7 mouse cellular contexts compared by ENCODE assay signal in the genomic region with DNA sequence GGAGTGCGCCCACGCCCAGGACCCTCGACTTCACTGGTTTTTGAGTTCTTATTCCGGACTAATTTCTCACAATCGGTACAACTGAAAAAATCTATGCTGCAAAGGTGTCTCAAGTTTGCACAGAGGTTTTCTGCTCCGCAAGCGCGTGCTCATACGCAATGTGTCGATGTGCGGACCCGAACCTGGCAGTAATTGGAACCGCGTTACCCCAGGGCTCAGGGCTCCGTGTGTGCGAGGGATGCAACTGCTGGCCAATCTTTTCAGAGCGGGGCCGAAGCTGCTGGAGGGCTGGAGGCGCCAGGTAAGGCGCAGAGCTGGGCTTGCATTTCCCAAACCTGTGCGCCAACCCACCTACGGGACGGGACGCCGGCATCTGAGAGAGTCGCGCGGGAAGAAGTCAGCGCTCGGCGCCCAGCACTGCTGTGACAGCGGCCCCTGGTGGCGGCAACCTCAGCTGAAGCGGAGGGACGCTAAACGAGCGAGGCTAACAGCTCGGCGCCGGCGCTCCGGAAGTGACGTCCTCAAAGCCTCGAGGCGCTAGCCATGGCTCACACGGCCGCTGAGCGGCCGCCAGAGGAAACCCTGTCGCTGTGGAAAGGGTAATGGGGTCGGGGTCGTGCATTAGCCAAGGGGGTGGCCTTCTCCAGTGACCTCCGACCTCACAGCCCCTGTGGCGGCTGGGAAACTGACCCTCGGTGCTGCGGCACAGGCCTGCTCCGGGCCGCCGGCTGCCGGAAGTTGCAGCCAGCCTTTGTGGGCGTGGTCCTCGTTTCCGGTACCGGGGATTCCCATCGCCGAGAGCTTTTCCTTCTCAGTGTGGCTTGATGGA. TPM values are rescaled to one million over a fixed set of nuclear protein-coding genes. Genes with fewer than 3 reads are reported as not detected.
DNase-seq lines count a peak whose midpoint lies in the region; ATAC-seq lines count a peak whose summit lies in the region.

A gene (plus strand): TSS at position 487 of the 829 bp plus-strand sequence.

- no peaks in the 10 kb centered on the region for H3K9me3 ChIP-seq in intestine, embryonic 15.5 days
- no peaks in the 10 kb centered on the region for H3K9me3 ChIP-seq in midbrain, embryonic 10.5 days (replicated peaks)

- 0 out of 2 replicates have a peak, but pooled peaks cover 4% of the 10 kb centered on the region for H3K36me3 ChIP-seq in intestine, embryonic 15.5 days
- peaks cover 27% of the 10 kb centered on the region for H3K36me3 ChIP-seq in midbrain, embryonic 10.5 days

- peak within 1 kb of the TSS; percentile 90 for H3K27ac ChIP-seq in intestine, embryonic 15.5 days
- H3K27ac ChIP-seq in midbrain, embryonic 10.5 days (replicated peaks) = peak within 1 kb of the TSS; percentile 98

- H3K9ac ChIP-seq in intestine, embryonic 15.5 days = peak within 1 kb of the TSS; percentile 91

- ATAC-seq in intestine, embryonic 15.5 days = peak; percentile 99

- H3K27me3 ChIP-seq in intestine, embryonic 15.5 days (replicated peaks) = no peaks in the 10 kb centered on the region
- H3K27me3 ChIP-seq in midbrain, embryonic 10.5 days (ENCODE audit: low read depth, poor library complexity, severe bottlenecking) = peaks cover 11% of the 10 kb centered on the region

- intact Hi-C loops in gastrocnemius, postnatal 36 days (cut with DNase I) = loop anchor here (1.0 kb wide), 1 partner anchor 151 kb away; no protein-coding TSS in a partner anchor
- intact Hi-C loops in left cerebral cortex, postnatal 25 days (cut with DNase I) = loop anchor here (2.0 kb wide), 2 partner anchors 112 to 190 kb away; a partner anchor contains a TSS

- H3K4me3 ChIP-seq in intestine, embryonic 15.5 days (replicated peaks) = peak within 1 kb of the TSS; percentile 79
- peak within 1 kb of the TSS; percentile 87 for H3K4me3 ChIP-seq in midbrain, embryonic 10.5 days

- peak within 1 kb of the TSS; percentile 97 for H3K4me2 ChIP-seq in intestine, embryonic 15.5 days (replicated peaks)

- under 1% methylated on average over 65 of the region's 66 CpGs for WGBS in intestine, embryonic 15.5 days
- under 1% methylated on average over 66 of the region's 66 CpGs for WGBS in midbrain, embryonic 10.5 days

- peak; percentile 98 for DNase-seq in adrenal gland, adult 2 months
- DNase-seq in embryo, embryonic 11.5 days (ENCODE audit: low read depth, low spot score) = peak; percentile 98
- DNase-seq in gastrocnemius, postnatal 36 days = peak; percentile 97
- DNase-seq in left cerebral cortex, postnatal 25 days (ENCODE audit: low spot score in 2 of 2) = peak; percentile 98 to 100
- peak; percentile 99 for DNase-seq in midbrain, embryonic 10.5 days (ENCODE audit: low spot score)
- DNase-seq in right cerebral cortex, postnatal 4 days = peak; percentile 100

- H3K4me1 ChIP-seq in intestine, embryonic 15.5 days (replicated peaks) = peaks cover 20% of the 10 kb centered on the region; the same call in 1 of the 2 replicates
- H3K4me1 ChIP-seq in midbrain, embryonic 10.5 days = peaks cover 31% of the 10 kb centered on the region

RNA-seq across cellular contexts. Expression of the gene that starts here (rescaled TPM):
- total RNA-seq in adrenal gland, adult 2 months (2021) = 10 to 100 TPM; 12.1 to 18.9 TPM
- 12.8 and 14.7 TPM in 2 replicates for polyA plus RNA-seq in adrenal gland, adult 2 months (2012; rRNA removed)
- total RNA-seq in gastrocnemius, postnatal 36 days (2021) = 1 to 10 TPM; 3.8 to 3.9 TPM
- polyA plus RNA-seq in intestine, embryonic 15.5 days (2015; fragmentation: Nextera tagmentation; extraction: Ambion mirVana) = 15.5 and 15.6 TPM in 2 replicates
- 10 to 100 TPM; 21.9 to 31.1 TPM for total RNA-seq in left cerebral cortex, postnatal 25 days (2021)
- polyA plus RNA-seq in midbrain, embryonic 10.5 days (2016; fragmentation: Nextera tagmentation; extraction: Ambion mirVana) = 21.6 and 27.6 TPM in 2 replicates

Comparison
In these comparisons a context has a peak if more than half of its experiments do, and no peak if none do; other contexts are left out.
1. Peak in every context shown above with its lines: DNase-seq, ATAC-seq, H3K4me3 ChIP-seq and H3K27ac ChIP-seq.